Mouse (Mus musculus): Measurements from ENCODE around the gene Tspyl1. TPM values are rescaled to one million over a fixed set of nuclear protein-coding genes. Genes with fewer than 3 reads are reported as not detected.

The Tspyl1 gene
- total and polyA plus RNA-seq, 3 experiments: 32.5 to 69.5 (median 54.1) TPM

GRCm38 (mm10) chr10:34300368-34300767 is 18.4 kb downstream of the Tspyl1 start:
- no peak for DNase-seq

- no peak for DNase-seq
Measured at GRCm38 (mm10) chr10:34307070-34307469, 25.1 kb downstream of the Tspyl1 start.

- no peak for DNase-seq
Measured at GRCm38 (mm10) chr10:34309915-34310685, 28.1 kb downstream of the Tspyl1 start.

- DNase-seq: no peak
Measured at GRCm38 (mm10) chr10:34312536-34312935, 30.5 kb downstream of the Tspyl1 start.

GRCm38 (mm10) chr10:34316571-34317216 is 34.7 kb downstream of the Tspyl1 start:
- peak; percentile 9 for DNase-seq

- no peak for DNase-seq
Measured at GRCm38 (mm10) chr10:34317217-34317606, 35.2 kb downstream of the Tspyl1 start.

- no peak for DNase-seq
Measured at GRCm38 (mm10) chr10:34320809-34321208, 38.8 kb downstream of the Tspyl1 start.

- no peak for DNase-seq
Measured at GRCm38 (mm10) chr10:34326701-34327100, 44.7 kb downstream of the Tspyl1 start.

GRCm38 (mm10) chr10:34327144-34327543 is 45.2 kb downstream of the Tspyl1 start:
- no peak for DNase-seq

- peak; percentile 31 for DNase-seq
Measured at GRCm38 (mm10) chr10:34328310-34328709, 46.3 kb downstream of the Tspyl1 start.

Other genes with a start within 250 kb of the Tspyl1 start
- gene Trappc3l, start 244.6 kb upstream of the Tspyl1 start, total RNA-seq (2021): not detected
- not detected in 2 replicates for gene Trappc3l, start 244.6 kb upstream of the Tspyl1 start, polyA plus RNA-seq (2012; rRNA removed)
- not detected for gene Calhm4, start 237.9 kb upstream of the Tspyl1 start, total RNA-seq (2021)
- not detected in 2 replicates for gene Calhm4, start 237.9 kb upstream of the Tspyl1 start, polyA plus RNA-seq (2012; rRNA removed)
- under 1 TPM; 0.17 to 0.55 TPM for gene Calhm5, start 185.7 kb upstream of the Tspyl1 start, total RNA-seq (2021)
- 0.03 TPM in 2 replicates for gene Calhm5, start 185.7 kb upstream of the Tspyl1 start, polyA plus RNA-seq (2012; rRNA removed)
- gene Calhm6, start 154.2 kb upstream of the Tspyl1 start, total RNA-seq (2021): 1 to 10 TPM; 1.1 to 1.8 TPM
- gene Calhm6, start 154.2 kb upstream of the Tspyl1 start, polyA plus RNA-seq (2012; rRNA removed): 3.0 and 3.6 TPM in 2 replicates
- 10 to 100 TPM; 13.2 to 14.9 TPM for gene Dse, start 74.5 kb upstream of the Tspyl1 start, total RNA-seq (2021)
- gene Dse, start 74.5 kb upstream of the Tspyl1 start, polyA plus RNA-seq (2012; rRNA removed): 3.7 and 4.5 TPM in 2 replicates
- gene Tspyl4, start 15.3 kb downstream of the Tspyl1 start, total RNA-seq (2021): 10 to 100 TPM; 14.9 to 23.0 TPM
- 3.2 and 3.9 TPM in 2 replicates for gene Tspyl4, start 15.3 kb downstream of the Tspyl1 start, polyA plus RNA-seq (2012; rRNA removed)
- under 1 TPM in 1 of 2 experiments, not detected in 1; 0.12 TPM for gene Col10a1, start 107.8 kb downstream of the Tspyl1 start, total RNA-seq (2021)
- gene Col10a1, start 107.8 kb downstream of the Tspyl1 start, polyA plus RNA-seq (2012; rRNA removed): 0.02 TPM in 1 of 2 replicates, not detected in the other
- 10 to 100 TPM; 24.6 TPM for gene Nt5dc1, start 136.4 kb downstream of the Tspyl1 start, total RNA-seq (2021)
- 5.6 and 5.9 TPM in 2 replicates for gene Nt5dc1, start 136.4 kb downstream of the Tspyl1 start, polyA plus RNA-seq (2012; rRNA removed)
- gene Frk, start 201.2 kb downstream of the Tspyl1 start, total RNA-seq (2021): 10 to 100 TPM in 1 of 2 experiments, 1 to 10 TPM in 1; 7.1 to 19.8 TPM
- 0.97 and 1.3 TPM in 2 replicates for gene Frk, start 201.2 kb downstream of the Tspyl1 start, polyA plus RNA-seq (2012; rRNA removed)

All from adrenal gland, adult 2 months (tissue).